Mouse (Mus musculus): ENCODE measurements at regions not wholly inside any gene's neighbourhood (a gene's known extent, or its start where the extent isn't known, plus 50 kb on each side); places are given as distances from the start of the nearest gene placed in this dataset.
A peak's percentile ranks its signal among the peaks of the same experiment; 100 is the strongest.

- H3K27ac ChIP-seq (ENCODE audit: control insufficient read depth, low read depth, low read length): no peak overlapping the region
- no peaks in the 10 kb centered on the region for H3K9me3 ChIP-seq (replicated peaks; ENCODE audit: insufficient read depth, low read length)
- no peak overlapping the region for H3K9ac ChIP-seq (ENCODE audit: control insufficient read depth, low read depth, low read length, poor library complexity, severe bottlenecking)
- H3K79me2 ChIP-seq (ENCODE audit: control insufficient read depth, insufficient read depth, low read length, poor library complexity): no peaks in the 10 kb centered on the region
- no peak overlapping the region for H3K4me3 ChIP-seq (ENCODE audit: control insufficient read depth in 1 of 2, insufficient read depth in 1 of 2, low read depth in 2 of 2, low read length in 2 of 2)
- TF ChIP-seq HCFC1 (IDR thresholded peaks at IDR 0.05; ENCODE audit: low read depth, low read length) (no peak), JUND (IDR thresholded peaks at IDR 0.05; ENCODE audit: low read depth, low read length) (no peak)
- DNase-seq (ENCODE audit: low read depth, low spot score): no peak
- no peaks in the 10 kb centered on the region for H3K36me3 ChIP-seq (ENCODE audit: control insufficient read depth in 1 of 2, insufficient read depth in 2 of 2, low read length in 2 of 2)
- H3K27me3 ChIP-seq (ENCODE audit: control insufficient read depth in 1 of 2, insufficient read depth in 2 of 2, low read length in 2 of 2): no peaks in the 10 kb centered on the region
- H3K4me1 ChIP-seq (ENCODE audit: control insufficient read depth in 1 of 2, insufficient read depth in 2 of 2, low read length in 2 of 2): no peaks in the 10 kb centered on the region
Measured at GRCm38 (mm10) chr12:106732108-106732857, 722.3 kb downstream of the Vrk1 start.

- H3K9me3 ChIP-seq (replicated peaks; ENCODE audit: insufficient read depth, low read length): no peaks in the 10 kb centered on the region
- no peak for TF ChIP-seq ETS1 (IDR thresholded peaks at IDR 0.05; ENCODE audit: low read depth, low read length)
- no peak for TF ChIP-seq SIN3A (IDR thresholded peaks at IDR 0.05; ENCODE audit: low read length)
- TF ChIP-seq CHD1 (IDR thresholded peaks at IDR 0.05; ENCODE audit: low read depth, low read length): no peak
- TF ChIP-seq NELFE (IDR thresholded peaks at IDR 0.05; ENCODE audit: low read depth, low read length): no peak
- TF ChIP-seq CTCF (IDR thresholded peaks at IDR 0.05 in 2 of 3, conservative IDR thresholded peaks at IDR 0.05 in 1 of 3; ENCODE audit: control insufficient read depth in 1 of 3, insufficient read depth in 1 of 3, low read depth in 2 of 3, low read length in 3 of 3, poor library complexity in 1 of 3, severe bottlenecking in 1 of 3): no peak
- TF ChIP-seq ZNF384 (IDR thresholded peaks at IDR 0.05; ENCODE audit: low read depth, low read length): no peak
- TF ChIP-seq USF2 (IDR thresholded peaks at IDR 0.05; ENCODE audit: borderline replicate concordance in 1 of 2, insufficient read depth in 1 of 2, low read depth in 1 of 2, low read length in 2 of 2): no peak
Measured at GRCm38 (mm10) chr12:106748765-106749164, 738.7 kb downstream of the Vrk1 start.

GRCm38 (mm10) chr12:106763552-106763951 lies 724.9 kb upstream of the 3110018I06Rik start:
- TF ChIP-seq UBTF (IDR thresholded peaks at IDR 0.05; ENCODE audit: borderline replicate concordance, insufficient read depth, low read depth, low read length) (no peak), ZNF384 (IDR thresholded peaks at IDR 0.05; ENCODE audit: low read depth, low read length) (no peak), MAFK (IDR thresholded peaks at IDR 0.05; ENCODE audit: borderline replicate concordance, low read depth, low read length) (peak; percentile 27; the same call in 1 of the 2 replicates), CHD1 (IDR thresholded peaks at IDR 0.05; ENCODE audit: low read depth, low read length) (no peak), HCFC1 (IDR thresholded peaks at IDR 0.05; ENCODE audit: low read depth, low read length) (no peak), NRF1 (IDR thresholded peaks at IDR 0.05; ENCODE audit: insufficient read depth, low read depth, low read length, poor library complexity, severe bottlenecking) (no peak), ELF1 (IDR thresholded peaks at IDR 0.05; ENCODE audit: low read depth, low read length) (no peak)
- Histone ChIP-seq H3K27me3 (ENCODE audit: control insufficient read depth in 1 of 2, insufficient read depth in 2 of 2, low read length in 2 of 2) (no peaks in the 10 kb centered on the region), H3K9ac (ENCODE audit: control insufficient read depth, low read depth, low read length, poor library complexity, severe bottlenecking) (no peak overlapping the region), H3K9me3 (replicated peaks; ENCODE audit: insufficient read depth, low read length) (no peaks in the 10 kb centered on the region), H3K36me3 (ENCODE audit: control insufficient read depth in 1 of 2, insufficient read depth in 2 of 2, low read length in 2 of 2) (no peaks in the 10 kb centered on the region), H3K79me2 (ENCODE audit: control insufficient read depth, insufficient read depth, low read length, poor library complexity) (no peaks in the 10 kb centered on the region), H3K4me1 (ENCODE audit: control insufficient read depth in 1 of 2, insufficient read depth in 2 of 2, low read length in 2 of 2) (no peaks in the 10 kb centered on the region), H3K4me3 (ENCODE audit: control insufficient read depth in 1 of 2, insufficient read depth in 1 of 2, low read depth in 2 of 2, low read length in 2 of 2) (no peak overlapping the region), H3K27ac (ENCODE audit: control insufficient read depth, low read depth, low read length) (no peak overlapping the region)
- no peak for DNase-seq (ENCODE audit: low read depth, low spot score)

More at GRCm38 (mm10) chr12:106748765-106749164, 738.7 kb downstream of the Vrk1 start:
- Histone ChIP-seq H3K9ac (ENCODE audit: control insufficient read depth, low read depth, low read length, poor library complexity, severe bottlenecking) (no peak overlapping the region), H3K79me2 (ENCODE audit: control insufficient read depth, insufficient read depth, low read length, poor library complexity) (no peaks in the 10 kb centered on the region), H3K36me3 (ENCODE audit: control insufficient read depth in 1 of 2, insufficient read depth in 2 of 2, low read length in 2 of 2) (no peaks in the 10 kb centered on the region), H3K4me1 (ENCODE audit: control insufficient read depth in 1 of 2, insufficient read depth in 2 of 2, low read length in 2 of 2) (no peaks in the 10 kb centered on the region), H3K27me3 (ENCODE audit: control insufficient read depth in 1 of 2, insufficient read depth in 2 of 2, low read length in 2 of 2) (no peaks in the 10 kb centered on the region), H3K4me3 (ENCODE audit: control insufficient read depth in 1 of 2, insufficient read depth in 1 of 2, low read depth in 2 of 2, low read length in 2 of 2) (no peak overlapping the region), H3K27ac (ENCODE audit: control insufficient read depth, low read depth, low read length) (no peak overlapping the region)
- DNase-seq (ENCODE audit: low read depth, low spot score): no peak
